Mouse (Mus musculus): ENCODE results near the gene Pithd1. TPM values are rescaled to one million over a fixed set of nuclear protein-coding genes. Genes with fewer than 3 reads are reported as not detected.
A peak's percentile ranks its signal among the peaks of the same experiment; 100 is the strongest.

The Pithd1 gene
- polyA plus RNA-seq (2016; fragmentation: Nextera tagmentation; extraction: Ambion mirVana) = 47.2 and 49.1 TPM in 2 replicates

- peak; percentile 89 for ATAC-seq (ENCODE audit: insufficient number of reproducible peaks, low FRiP score)
- Histone ChIP-seq H3K4me3 (peak within 1 kb of the TSS; percentile 87), H3K4me2 (peak within 1 kb of the TSS; percentile 87), H3K27ac (ENCODE audit: poor library complexity, severe bottlenecking) (peak within 1 kb of the TSS; percentile 90), H3K9ac (peak within 1 kb of the TSS; percentile 99), H3K36me3 (peaks cover 32% of the 10 kb centered on the region), H3K9me3 (replicated peaks) (0 out of 2 replicates have a peak, but pooled peaks cover 4% of the 10 kb centered on the region), H3K27me3 (replicated peaks) (no peaks in the 10 kb centered on the region), H3K4me1 (replicated peaks) (peaks cover 26% of the 10 kb centered on the region)
- under 1% methylated on average over 81 of the region's 81 CpGs for WGBS
These were observed at the start of gene Pithd1 for GRCm38 (mm10) chr4:135986943-135987710. TSS of gene Pithd1 (minus strand) at chr4:135987264.

GRCm38 (mm10) chr4:136035078-136035477, 48.0 kb upstream of the Pithd1 start:
- H3K9me3 ChIP-seq (replicated peaks) = no peaks in the 10 kb centered on the region

GRCm38 (mm10) chr4:136033231-136033630, 46.2 kb upstream of the Pithd1 start:
- no peak overlapping the region for H3K4me3 ChIP-seq
- H3K27ac ChIP-seq (ENCODE audit: poor library complexity, severe bottlenecking) = no peak overlapping the region
- H3K4me1 ChIP-seq (replicated peaks) = peaks cover 13% of the 10 kb centered on the region
- ATAC-seq (ENCODE audit: insufficient number of reproducible peaks, low FRiP score) = no peak
- H3K36me3 ChIP-seq = no peaks in the 10 kb centered on the region
- 79% methylated on average over 1 of the region's 1 CpGs for WGBS
- H3K9ac ChIP-seq = no peak overlapping the region
- H3K9me3 ChIP-seq (replicated peaks) = no peaks in the 10 kb centered on the region
- H3K27me3 ChIP-seq (replicated peaks) = no peaks in the 10 kb centered on the region
- H3K4me2 ChIP-seq = no peak overlapping the region

More at GRCm38 (mm10) chr4:136035078-136035477, 48.0 kb upstream of the Pithd1 start:
- Histone ChIP-seq H3K27me3 (replicated peaks) (no peaks in the 10 kb centered on the region), H3K4me3 (no peak overlapping the region), H3K4me1 (replicated peaks) (peaks cover 13% of the 10 kb centered on the region), H3K27ac (ENCODE audit: poor library complexity, severe bottlenecking) (no peak overlapping the region), H3K36me3 (no peaks in the 10 kb centered on the region), H3K4me2 (no peak overlapping the region), H3K9ac (no peak overlapping the region)
- ATAC-seq (ENCODE audit: insufficient number of reproducible peaks, low FRiP score) = no peak
- 73% methylated on average over 4 of the region's 4 CpGs for WGBS

- Histone ChIP-seq H3K27me3 (replicated peaks) (no peaks in the 10 kb centered on the region), H3K4me3 (no peak overlapping the region), H3K9me3 (replicated peaks) (no peaks in the 10 kb centered on the region), H3K9ac (peak overlapping the region; percentile 49; the same call in 1 of the 2 replicates), H3K4me2 (peak overlapping the region; percentile 36), H3K36me3 (no peaks in the 10 kb centered on the region), H3K27ac (ENCODE audit: poor library complexity, severe bottlenecking) (peak overlapping the region; percentile 81), H3K4me1 (replicated peaks) (peaks cover 13% of the 10 kb centered on the region)
- ATAC-seq (ENCODE audit: insufficient number of reproducible peaks, low FRiP score) = peak; percentile 86
- WGBS = 6% methylated on average over 8 of the region's 8 CpGs
These were observed 44.2 kb upstream of the Pithd1 start for GRCm38 (mm10) chr4:136030968-136031909.

DNA sequence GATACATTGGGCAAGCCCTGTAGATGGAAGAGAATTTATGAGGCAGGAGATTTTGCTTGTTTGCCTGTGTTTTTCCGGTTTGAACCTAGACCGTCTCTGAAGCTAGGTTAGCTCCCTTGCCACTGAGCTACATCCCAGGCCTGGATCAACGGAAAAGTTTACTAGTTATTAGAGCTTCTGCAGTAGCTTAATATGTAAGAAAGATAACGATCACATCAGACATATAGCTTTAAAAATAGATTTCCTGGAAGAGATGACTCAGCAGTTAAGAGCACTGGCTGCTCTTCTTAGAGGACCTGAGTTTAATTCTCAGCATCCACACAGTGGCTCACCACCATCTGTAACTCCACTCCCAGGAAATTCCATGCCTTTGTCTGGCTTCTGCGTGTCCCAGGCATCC, 41.6 kb upstream of the Pithd1 start:
- no peak for ATAC-seq (ENCODE audit: insufficient number of reproducible peaks, low FRiP score)
- WGBS = 72% methylated on average over 5 of the region's 5 CpGs
- H3K4me3 ChIP-seq = no peak overlapping the region
- no peaks in the 10 kb centered on the region for H3K36me3 ChIP-seq
- H3K27ac ChIP-seq (ENCODE audit: poor library complexity, severe bottlenecking) = no peak overlapping the region
- peaks cover 13% of the 10 kb centered on the region for H3K4me1 ChIP-seq (replicated peaks)
- no peak overlapping the region for H3K4me2 ChIP-seq
- H3K9me3 ChIP-seq (replicated peaks) = no peaks in the 10 kb centered on the region
- H3K9ac ChIP-seq = no peak overlapping the region
- no peaks in the 10 kb centered on the region for H3K27me3 ChIP-seq (replicated peaks)

DNA sequence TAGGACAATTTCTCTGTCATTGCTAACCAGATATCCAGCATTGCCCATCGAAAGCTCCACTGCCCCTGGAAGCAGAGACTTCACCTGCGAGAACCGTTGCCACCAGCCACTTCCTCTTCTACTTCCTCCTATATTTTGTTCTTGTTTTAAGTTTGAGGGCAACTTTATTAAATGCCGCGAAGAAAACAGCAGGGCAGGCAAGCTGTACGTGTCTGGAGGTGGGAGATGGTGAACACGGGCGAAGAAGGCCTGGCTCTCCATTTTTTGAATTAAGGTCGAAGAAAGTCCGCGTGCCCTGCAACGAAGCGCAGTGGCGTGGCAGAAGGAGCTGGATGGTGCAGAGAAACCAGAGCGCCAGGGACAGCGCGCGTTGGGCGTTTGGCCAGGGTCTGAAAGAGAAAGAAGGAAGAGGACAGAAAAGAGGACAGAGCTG, 41.1 kb upstream of the Pithd1 start:
- Histone ChIP-seq H3K4me3 (no peak overlapping the region), H3K27ac (ENCODE audit: poor library complexity, severe bottlenecking) (no peak overlapping the region), H3K27me3 (replicated peaks) (no peaks in the 10 kb centered on the region), H3K9me3 (replicated peaks) (no peaks in the 10 kb centered on the region), H3K36me3 (no peaks in the 10 kb centered on the region), H3K4me2 (no peak overlapping the region), H3K9ac (no peak overlapping the region), H3K4me1 (replicated peaks) (peaks cover 13% of the 10 kb centered on the region)
- 83% methylated on average over 19 of the region's 19 CpGs for WGBS
- ATAC-seq (ENCODE audit: insufficient number of reproducible peaks, low FRiP score) = no peak

DNA sequence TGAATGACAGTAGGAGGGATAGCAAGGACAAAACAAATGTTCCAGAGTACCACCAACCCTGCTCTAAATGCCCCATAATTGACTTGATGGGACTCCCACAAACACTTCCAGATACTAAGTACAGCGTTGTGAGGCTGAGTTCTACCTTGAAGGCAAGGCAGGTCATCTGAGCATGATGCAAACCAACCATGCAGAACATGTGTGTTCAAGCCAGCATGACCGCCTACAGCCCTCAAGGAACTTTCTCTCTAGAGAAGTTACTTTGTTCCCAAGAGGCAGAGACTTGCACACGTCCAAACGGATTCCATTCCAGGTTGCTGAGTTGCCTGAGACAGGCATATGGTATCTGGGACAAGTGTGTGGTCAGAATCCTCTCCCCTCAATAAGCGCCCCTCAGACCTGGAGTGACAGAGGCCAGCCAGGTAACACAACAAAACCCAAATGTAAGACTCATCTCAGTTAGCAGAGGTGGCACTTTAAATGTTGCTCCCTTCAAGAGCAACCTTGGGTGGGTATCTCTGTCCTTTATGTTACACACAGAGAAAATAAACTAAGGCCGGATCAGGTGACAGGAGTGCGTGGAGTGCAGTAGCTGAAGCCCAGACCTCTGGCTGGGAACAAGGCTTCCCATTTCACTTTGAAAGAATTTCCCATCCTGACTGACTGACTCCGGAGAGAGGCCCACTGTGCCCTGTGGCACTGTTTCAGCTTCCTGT, 40.5 kb upstream of the Pithd1 start:
- Histone ChIP-seq H3K36me3 (no peaks in the 10 kb centered on the region), H3K9me3 (replicated peaks) (no peaks in the 10 kb centered on the region), H3K4me1 (replicated peaks) (peaks cover 13% of the 10 kb centered on the region), H3K27ac (ENCODE audit: poor library complexity, severe bottlenecking) (no peak overlapping the region), H3K4me2 (no peak overlapping the region), H3K27me3 (replicated peaks) (no peaks in the 10 kb centered on the region), H3K4me3 (no peak overlapping the region), H3K9ac (no peak overlapping the region)
- WGBS = 68% methylated on average over 8 of the region's 8 CpGs
- ATAC-seq (ENCODE audit: insufficient number of reproducible peaks, low FRiP score) = no peak

DNA sequence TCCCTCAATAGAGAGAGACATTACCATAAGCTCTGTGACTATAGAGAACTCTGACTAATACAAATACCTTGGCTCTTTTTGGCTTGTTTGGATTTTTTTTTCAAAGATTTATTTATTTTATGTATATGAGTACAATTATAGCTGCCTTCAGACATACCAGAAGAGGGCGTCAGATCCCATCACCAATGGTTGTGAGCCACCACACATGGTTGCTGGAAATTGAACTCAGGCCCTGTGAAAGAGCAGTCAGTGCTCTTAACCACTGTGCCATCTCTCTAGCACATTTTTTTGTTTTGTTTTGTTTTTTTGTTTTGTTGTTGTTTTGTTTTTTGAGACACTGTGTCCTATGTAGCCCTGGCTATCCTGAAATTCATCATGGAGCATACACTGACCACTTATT, 38.3 kb upstream of the Pithd1 start:
- peaks cover 4% of the 10 kb centered on the region; the same call in 1 of the 2 replicates for H3K4me1 ChIP-seq (replicated peaks)
- 61% methylated on average over 1 of the region's 1 CpGs for WGBS

DNA sequence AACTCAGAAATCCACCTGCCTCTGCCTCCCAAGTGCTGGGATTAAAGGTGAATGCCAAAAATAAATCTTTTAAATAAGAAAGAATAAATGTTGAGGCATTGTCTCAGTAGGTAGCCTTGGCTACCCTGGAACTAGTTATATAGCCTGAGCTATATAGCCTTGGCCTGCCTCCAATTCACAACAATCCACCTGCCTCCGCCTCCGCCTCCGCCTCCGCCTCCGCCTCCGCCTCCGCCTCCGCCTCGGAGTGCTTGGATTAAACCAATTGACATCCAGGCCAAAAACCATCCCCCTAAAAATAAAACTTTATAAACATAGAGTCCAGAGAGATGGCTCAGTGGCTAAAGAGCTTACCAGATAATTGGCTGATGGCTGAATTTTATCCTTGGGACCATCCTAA, 35.9 kb upstream of the Pithd1 start:
- Histone ChIP-seq H3K27ac (ENCODE audit: poor library complexity, severe bottlenecking) (no peak overlapping the region), H3K4me3 (no peak overlapping the region), H3K27me3 (replicated peaks) (no peaks in the 10 kb centered on the region), H3K4me2 (no peak overlapping the region), H3K36me3 (no peaks in the 10 kb centered on the region), H3K9me3 (replicated peaks) (no peaks in the 10 kb centered on the region), H3K4me1 (replicated peaks) (peaks cover 14% of the 10 kb centered on the region), H3K9ac (no peak overlapping the region)
- WGBS = 91% methylated on average over 9 of the region's 9 CpGs
- ATAC-seq (ENCODE audit: insufficient number of reproducible peaks, low FRiP score) = no peak

More for the DNA sequence above, 38.3 kb upstream of the Pithd1 start:
- Histone ChIP-seq H3K4me3 (no peak overlapping the region), H3K36me3 (no peaks in the 10 kb centered on the region), H3K9ac (no peak overlapping the region), H3K4me2 (no peak overlapping the region), H3K27ac (ENCODE audit: poor library complexity, severe bottlenecking) (no peak overlapping the region), H3K9me3 (replicated peaks) (no peaks in the 10 kb centered on the region), H3K27me3 (replicated peaks) (no peaks in the 10 kb centered on the region)
- ATAC-seq (ENCODE audit: insufficient number of reproducible peaks, low FRiP score) = no peak

GRCm38 (mm10) chr4:136021549-136022047, 34.5 kb upstream of the Pithd1 start, which contains the start of gene Eloa:
TSS of gene Eloa (minus strand) at chr4:136021763.
- Histone ChIP-seq H3K9me3 (replicated peaks) (no peaks in the 10 kb centered on the region), H3K27me3 (replicated peaks) (no peaks in the 10 kb centered on the region), H3K36me3 (no peaks in the 10 kb centered on the region), H3K4me3 (peak within 1 kb of the TSS; percentile 98), H3K4me1 (replicated peaks) (peaks cover 14% of the 10 kb centered on the region), H3K9ac (peak within 1 kb of the TSS; percentile 99), H3K27ac (ENCODE audit: poor library complexity, severe bottlenecking) (peak within 1 kb of the TSS; percentile 81), H3K4me2 (peak within 1 kb of the TSS; percentile 95)
- ATAC-seq (ENCODE audit: insufficient number of reproducible peaks, low FRiP score) = peak; percentile 100
- under 1% methylated on average over 41 of the region's 48 CpGs for WGBS
